Mouse (Mus musculus) neural tube, embryonic 12.5 days (tissue): ENCODE data around the gene Zfp800. TPM values are rescaled to one million over a fixed set of nuclear protein-coding genes. Genes with fewer than 3 reads are reported as not detected.

Experiments used
- ATAC-seq: fragments of 200-750 bp; cut with Nextera tagmentation; 2 replicates; pipeline ENCODE4 v1.8.0; 2017; ENCODE audit warnings: low read depth, mild to moderate bottlenecking, moderate TSS enrichment, moderate library complexity; ENCODE audit not compliant: low FRiP score
- H3K27ac ChIP-seq: fragments of 300-500 bp; sonication (generic); 2 replicates; pipeline ENCODE4 v1.5.1; 2016
- H3K27me3 ChIP-seq: fragments of 300-500 bp; sonication (generic); replicated peaks from 2 replicates; pipeline ENCODE4 v1.6.1; 2016; ENCODE audit warnings: mild to moderate bottlenecking
- H3K36me3 ChIP-seq: fragments of 300-500 bp; sonication (generic); 2 replicates; pipeline ENCODE4 v1.6.1; 2016; ENCODE audit warnings: mild to moderate bottlenecking
- H3K4me1 ChIP-seq: fragments of 300-500 bp; sonication (generic); 2 replicates; pipeline ENCODE4 v1.6.1; 2016
- H3K4me2 ChIP-seq: fragments of 300-500 bp; sonication (generic); replicated peaks from 2 replicates; pipeline ENCODE4 v1.6.1; 2016; ENCODE audit warnings: mild to moderate bottlenecking
- H3K4me3 ChIP-seq: fragments of 300-500 bp; sonication (generic); 2 replicates; pipeline ENCODE4 v1.5.1; 2016
- H3K9ac ChIP-seq: fragments of 300-500 bp; sonication (generic); 2 replicates; pipeline ENCODE4 v1.6.1; 2016; ENCODE audit warnings: mild to moderate bottlenecking
- H3K9me3 ChIP-seq: fragments of 300-500 bp; sonication (generic); 2 replicates; pipeline ENCODE4 v1.6.1; 2016; ENCODE audit warnings: mild to moderate bottlenecking
- WGBS: fragments of 180-500 bp; shearing (Covaris S2); methylation state at CpG from one replicate; pipeline ENCODE4 v1.1.7; 2016; 5-methylcytosine and 5-hydroxymethylcytosine counted together
- polyA plus RNA-seq: library from polyadenylated mRNA; unstranded; fragments of >200 nt; fragmentation: Nextera tagmentation; extraction: Ambion mirVana; gene quantifications from 2 replicates; pipeline ENCODE4 v1.2.1, GENCODE M21; 2016

Gene Zfp800
- polyA plus RNA-seq, 1 experiment from 2014 or later: 22.0 TPM

GRCm38 (mm10) chr6:28221017-28221416, 176.8 kb downstream of the Zfp800 start:
- Histone ChIP-seq H3K27me3 (no peaks in the 10 kb centered on the region), H3K36me3 (no peaks in the 10 kb centered on the region), H3K9ac (no peak overlapping the region), H3K9me3 (no peaks in the 10 kb centered on the region), H3K4me2 (no peak overlapping the region), H3K4me3 (no peak overlapping the region), H3K4me1 (no peaks in the 10 kb centered on the region), H3K27ac (no peak overlapping the region)
- WGBS: 93% methylated on average over 4 of the region's 4 CpGs
- ATAC-seq: no peak

- no peaks in the 10 kb centered on the region; the same call in 1 of the 2 replicates for H3K4me1 ChIP-seq
- no peak overlapping the region for H3K4me2 ChIP-seq
- H3K27ac ChIP-seq: no peak overlapping the region
- no peaks in the 10 kb centered on the region for H3K9me3 ChIP-seq
- H3K36me3 ChIP-seq: no peaks in the 10 kb centered on the region
- H3K27me3 ChIP-seq: no peaks in the 10 kb centered on the region
- ATAC-seq: no peak
- 90% methylated on average over 8 of the region's 8 CpGs for WGBS
- H3K9ac ChIP-seq: no peak overlapping the region
- H3K4me3 ChIP-seq: no peak overlapping the region
These were observed 179.4 kb downstream of the Zfp800 start for GRCm38 (mm10) chr6:28218386-28218785.

DNA sequence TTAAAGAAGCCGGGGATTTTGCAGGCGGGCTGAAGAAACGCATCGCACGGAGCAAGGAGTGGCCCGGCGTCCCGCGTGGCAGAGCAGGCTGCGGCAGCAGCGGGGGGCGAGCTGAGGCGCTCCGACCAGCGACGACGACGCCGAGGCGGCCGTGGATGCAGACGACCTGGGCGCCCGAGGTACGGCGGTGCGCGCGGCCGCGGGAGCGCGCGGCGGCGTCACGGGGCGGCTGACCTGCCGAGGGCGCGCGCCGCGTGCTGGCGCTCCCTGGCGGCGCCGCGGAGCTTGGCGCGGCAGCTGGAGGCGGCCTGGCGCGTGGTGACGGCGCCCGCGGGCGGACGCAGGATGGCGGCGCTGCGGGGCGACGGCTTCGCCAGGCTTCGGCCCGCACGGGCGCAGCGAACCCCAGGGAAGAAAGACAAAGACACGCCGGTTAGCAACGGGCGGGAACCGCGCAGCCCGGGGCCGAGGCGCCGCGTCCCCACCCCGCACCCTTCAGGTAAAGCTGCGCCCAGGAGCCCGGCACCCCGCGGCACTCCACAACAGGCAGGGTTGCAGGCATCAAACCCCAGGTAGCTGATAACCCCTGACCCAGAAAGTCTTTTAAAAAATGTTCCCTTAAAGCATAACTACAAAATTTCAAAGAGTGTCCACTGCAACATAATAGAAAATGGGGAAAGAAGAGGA, 182.4 kb downstream of the Zfp800 start:
- under 1% methylated on average over 87 of the region's 87 CpGs for WGBS
- no peaks in the 10 kb centered on the region for H3K9me3 ChIP-seq
- peak overlapping the region; percentile 72 for H3K9ac ChIP-seq
- no peaks in the 10 kb centered on the region for H3K36me3 ChIP-seq
- peak overlapping the region; percentile 72 for H3K4me2 ChIP-seq
- H3K4me1 ChIP-seq: no peaks in the 10 kb centered on the region; the same call in 1 of the 2 replicates
- no peak overlapping the region for H3K27ac ChIP-seq
- H3K4me3 ChIP-seq: peak overlapping the region; percentile 52
- H3K27me3 ChIP-seq: no peaks in the 10 kb centered on the region
- peak; percentile 93 for ATAC-seq

- no peaks in the 10 kb centered on the region for H3K36me3 ChIP-seq
- no peaks in the 10 kb centered on the region for H3K27me3 ChIP-seq
- H3K9me3 ChIP-seq: no peaks in the 10 kb centered on the region
- peak; percentile 52 for ATAC-seq
- H3K4me3 ChIP-seq: peak overlapping the region; percentile 52
- H3K9ac ChIP-seq: peak overlapping the region; percentile 72
- H3K27ac ChIP-seq: no peak overlapping the region
- no peaks in the 10 kb centered on the region; the same call in 1 of the 2 replicates for H3K4me1 ChIP-seq
- 32% methylated on average over 13 of the region's 13 CpGs for WGBS
- H3K4me2 ChIP-seq: peak overlapping the region; percentile 72
These were observed 183.0 kb downstream of the Zfp800 start for GRCm38 (mm10) chr6:28214658-28215267.

DNA sequence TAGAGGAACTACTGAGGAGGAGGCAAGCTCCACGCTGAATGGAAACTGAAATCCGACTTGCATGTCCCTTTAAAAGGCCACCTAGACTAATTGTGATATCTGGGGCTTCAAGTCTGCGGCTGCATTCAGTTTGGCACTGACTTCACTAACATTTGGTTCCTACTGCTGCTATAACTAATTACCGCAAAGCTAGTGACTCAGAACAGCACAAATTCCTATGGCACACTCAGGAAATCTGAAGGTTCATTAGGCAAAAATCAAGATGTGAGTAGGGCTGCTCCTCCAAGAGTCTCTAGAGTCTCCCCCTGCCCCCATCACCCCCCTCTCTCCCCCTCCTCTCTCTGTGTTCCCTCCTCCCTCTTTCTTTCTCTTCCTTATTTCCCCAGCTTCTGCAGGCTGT, 194.4 kb downstream of the Zfp800 start:
- no peak for ATAC-seq
- Histone ChIP-seq H3K4me3 (no peak overlapping the region), H3K9me3 (no peaks in the 10 kb centered on the region), H3K4me2 (no peak overlapping the region), H3K4me1 (no peaks in the 10 kb centered on the region), H3K36me3 (no peaks in the 10 kb centered on the region), H3K27ac (no peak overlapping the region), H3K27me3 (no peaks in the 10 kb centered on the region), H3K9ac (no peak overlapping the region)
- 51% methylated on average over 4 of the region's 4 CpGs for WGBS

- Histone ChIP-seq H3K4me1 (no peaks in the 10 kb centered on the region), H3K27ac (no peak overlapping the region), H3K9ac (no peak overlapping the region), H3K4me2 (no peak overlapping the region), H3K4me3 (no peak overlapping the region), H3K27me3 (no peaks in the 10 kb centered on the region), H3K9me3 (no peaks in the 10 kb centered on the region), H3K36me3 (no peaks in the 10 kb centered on the region)
- 55% methylated on average over 6 of the region's 6 CpGs for WGBS
- ATAC-seq: no peak
These were observed 195.0 kb downstream of the Zfp800 start for GRCm38 (mm10) chr6:28202833-28203232.

GRCm38 (mm10) chr6:28193901-28194300, 203.9 kb downstream of the Zfp800 start:
- no peak overlapping the region for H3K27ac ChIP-seq
- H3K9ac ChIP-seq: no peak overlapping the region
- H3K4me2 ChIP-seq: no peak overlapping the region
- 65% methylated on average over 2 of the region's 2 CpGs for WGBS
- no peaks in the 10 kb centered on the region for H3K9me3 ChIP-seq
- no peak overlapping the region for H3K4me3 ChIP-seq
- H3K27me3 ChIP-seq: no peaks in the 10 kb centered on the region
- no peaks in the 10 kb centered on the region for H3K4me1 ChIP-seq
- no peaks in the 10 kb centered on the region for H3K36me3 ChIP-seq
- ATAC-seq: no peak

- H3K4me2 ChIP-seq: no peak overlapping the region
- H3K27ac ChIP-seq: no peak overlapping the region
- no peak overlapping the region for H3K9ac ChIP-seq
- WGBS: 85% methylated on average over 2 of the region's 2 CpGs
- no peak overlapping the region for H3K4me3 ChIP-seq
- H3K27me3 ChIP-seq: no peaks in the 10 kb centered on the region
- no peaks in the 10 kb centered on the region for H3K36me3 ChIP-seq
- H3K4me1 ChIP-seq: no peaks in the 10 kb centered on the region
- ATAC-seq: no peak
- H3K9me3 ChIP-seq: no peaks in the 10 kb centered on the region
These were observed 205.9 kb downstream of the Zfp800 start for GRCm38 (mm10) chr6:28191935-28192334.

Other genes starting within 250 kb of the Zfp800 start
- 346 and 362 TPM in 2 replicates for gene Arf5, start 25.6 kb upstream of the Zfp800 start, polyA plus RNA-seq
- not detected in 2 replicates for gene Fscn3, start 29.8 kb upstream of the Zfp800 start, polyA plus RNA-seq
- 12.8 and 13.8 TPM in 2 replicates for gene Gcc1, start 30.4 kb upstream of the Zfp800 start, polyA plus RNA-seq
- gene Pax4, start 51.3 kb upstream of the Zfp800 start, polyA plus RNA-seq: not detected in 2 replicates
- gene Snd1, start 77.1 kb upstream of the Zfp800 start, polyA plus RNA-seq: 100 and 101 TPM in 2 replicates